Mouse (Mus musculus) heart, adult 2 months (tissue): ENCODE measurements around the gene Tex2. TPM values are rescaled to one million over a fixed set of nuclear protein-coding genes. Genes with fewer than 3 reads are reported as not detected.
A peak's percentile ranks its signal among the peaks of the same experiment; 100 is the strongest.

ENCODE experiments used
- DNase-seq, 2 experiments: peaks; one replicate each; pipeline ENCODE4 v3.0.0; 2021
- H3K27ac ChIP-seq: fragments of 200-600 bp; 2 replicates; pipeline ENCODE4 v1.8.1; 2022
- H3K27me3 ChIP-seq: fragments of 200-500 bp; 2 replicates; pipeline ENCODE4 v1.6.1; 2012; ENCODE audit warnings: mild to moderate bottlenecking, low read length, inconsistent platforms, mixed read lengths; ENCODE audit not compliant: control insufficient read depth, insufficient read depth
- H3K36me3 ChIP-seq: fragments of 200-500 bp; 2 replicates; pipeline ENCODE4 v1.6.1; 2012; ENCODE audit warnings: low read length, inconsistent platforms; ENCODE audit not compliant: control insufficient read depth, insufficient read depth
- H3K4me1 ChIP-seq: fragments of 200-500 bp; 2 replicates; pipeline ENCODE4 v1.6.1; 2011; ENCODE audit warnings: low read length; ENCODE audit not compliant: control insufficient read depth, insufficient read depth
- H3K4me3 ChIP-seq: fragments of 200-600 bp; 2 replicates; pipeline ENCODE4 v1.8.1; 2022
- H3K79me2 ChIP-seq: fragments of 200-500 bp; replicated peaks from 2 replicates; pipeline ENCODE4 v1.6.1; 2012; ENCODE audit warnings: mild to moderate bottlenecking, inconsistent platforms, low read length, moderate library complexity, mixed read lengths; ENCODE audit not compliant: control insufficient read depth, insufficient read depth
- H3K9ac ChIP-seq: fragments of 200-500 bp; 2 replicates; pipeline ENCODE4 v1.6.1; 2012; ENCODE audit warnings: low read depth, mild to moderate bottlenecking, control low read depth, inconsistent platforms, low read length, mixed read lengths
- CTCF ChIP-seq: fragments of 200-600 bp; IDR thresholded peaks from 2 replicates; pipeline ENCODE4 v1.8.1; 2022; ENCODE audit warnings: antibody characterized with exemption, mild to moderate bottlenecking, moderate library complexity
- EP300 ChIP-seq: fragments of 200-500 bp; IDR thresholded peaks from 2 replicates; pipeline ENCODE4 v1.6.1; 2011; ENCODE audit warnings: low read depth, low read length, control low read depth; ENCODE audit not compliant: insufficient read depth
- POLR2A ChIP-seq: fragments of 200-500 bp; IDR thresholded peaks from 2 replicates; pipeline ENCODE4 v1.6.1; 2011; ENCODE audit warnings: mild to moderate bottlenecking, low read depth, low read length, control low read depth; ENCODE audit not compliant: insufficient read depth
- WGBS: fragments of 180-500 bp; shearing (Covaris S2); methylation state at CpG from one replicate; pipeline ENCODE4 v1.1.7; 2018; 5-methylcytosine and 5-hydroxymethylcytosine counted together
- intact Hi-C: fragments of 180-260 bp; cut with DNase I; formaldehyde crosslinking; loops from one replicate; pipeline ENCODE4 v1.15.1; 2025
- polyA plus RNA-seq: library from polyadenylated mRNA; depleted of rRNA; stranded (reverse); fragments of >200 nt; gene quantifications from 2 replicates; pipeline ENCODE4 v1.2.3, GENCODE M21; 2012
- total RNA-seq, 2 experiments: library from RNA; stranded (reverse); gene quantifications; 2 replicates each; pipeline ENCODE4 v1.2.3; 2021

The Tex2 gene
- total and polyA plus RNA-seq, 3 experiments = 17.2 to 46.8 (median 42.5) TPM

DNA sequence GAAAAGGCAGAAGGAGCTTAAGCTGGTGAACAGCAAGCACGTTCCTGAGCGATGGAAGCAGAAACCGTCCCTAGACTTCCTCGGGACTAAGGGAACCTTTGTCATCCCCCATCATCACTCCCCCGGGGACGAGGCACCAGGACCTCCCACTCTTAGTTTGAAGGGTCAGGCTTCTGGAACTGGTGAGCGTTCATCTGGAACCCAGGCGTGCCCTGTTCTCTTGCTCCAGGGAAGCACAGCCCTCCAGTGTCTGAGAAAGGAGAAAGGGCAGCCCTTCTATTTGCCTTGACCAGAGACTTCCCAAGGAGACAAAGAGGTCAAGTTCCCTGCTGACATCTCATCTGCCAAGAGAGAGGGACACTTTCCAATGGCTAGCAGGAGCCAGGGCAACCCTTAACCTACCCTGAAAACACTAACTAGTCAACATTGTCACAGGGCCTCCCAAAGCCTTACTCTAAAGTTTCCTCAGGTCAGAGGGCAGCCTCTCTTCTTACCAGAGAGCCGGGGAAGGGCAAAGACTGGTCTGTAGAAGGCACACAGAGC lies 80.9 kb downstream of the Tex2 start:
- Histone ChIP-seq H3K4me3 (no peak overlapping the region), H3K36me3 (no peaks in the 10 kb centered on the region), H3K4me1 (peaks cover 4% of the 10 kb centered on the region; the same call in 1 of the 2 replicates), H3K79me2 (no peaks in the 10 kb centered on the region; the same call in 1 of the 2 replicates), H3K27me3 (no peaks in the 10 kb centered on the region), H3K27ac (no peak overlapping the region), H3K9ac (no peak overlapping the region)
- no peak for DNase-seq
- intact Hi-C loops = loop anchor here (5.0 kb wide), 1 partner anchor 70 kb away; no protein-coding TSS in a partner anchor
- 82% methylated on average over 9 of the region's 9 CpGs for WGBS
- TF ChIP-seq POLR2A = no peak

- 77% methylated on average over 5 of the region's 5 CpGs for WGBS
- no peak overlapping the region for H3K27ac ChIP-seq
- TF ChIP-seq CTCF (no peak), EP300 (no peak), POLR2A (no peak)
- H3K27me3 ChIP-seq = no peaks in the 10 kb centered on the region
- H3K9ac ChIP-seq = no peak overlapping the region
- no peak overlapping the region for H3K4me3 ChIP-seq
- no peaks in the 10 kb centered on the region for H3K79me2 ChIP-seq
- no peaks in the 10 kb centered on the region for H3K36me3 ChIP-seq
- peaks cover 4% of the 10 kb centered on the region; the same call in 1 of the 2 replicates for H3K4me1 ChIP-seq
- intact Hi-C loops = loop anchor here (5.0 kb wide), 1 partner anchor 73 kb away; no protein-coding TSS in a partner anchor
- no peak for DNase-seq
These were observed 83.4 kb downstream of the Tex2 start for GRCm38 (mm10) chr11:106529786-106530185.

DNA sequence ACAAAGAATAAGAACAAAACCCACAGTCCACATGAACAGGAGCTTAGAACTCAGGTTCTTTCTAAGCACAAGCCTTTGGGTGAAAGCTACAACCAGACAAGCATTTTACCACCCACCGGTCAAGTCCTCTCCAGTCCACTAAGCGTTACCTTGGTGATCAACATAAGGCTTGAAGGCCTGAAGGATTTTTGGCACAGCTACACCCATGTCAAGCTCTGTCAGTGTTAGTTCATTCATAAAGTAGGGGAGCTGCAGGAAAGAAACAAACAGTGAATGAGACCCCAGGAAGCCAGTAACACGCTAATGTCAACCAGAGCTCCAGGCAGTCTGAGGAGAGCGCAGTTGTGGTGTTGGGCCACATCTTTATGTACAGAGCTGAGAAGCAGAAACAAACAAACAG lies 84.1 kb downstream of the Tex2 start:
- intact Hi-C loops = no loop called here
- H3K27me3 ChIP-seq = no peaks in the 10 kb centered on the region
- H3K4me1 ChIP-seq = peaks cover 2% of the 10 kb centered on the region; the same call in 1 of the 2 replicates
- 95% methylated on average over 4 of the region's 4 CpGs for WGBS
- no peaks in the 10 kb centered on the region for H3K79me2 ChIP-seq
- H3K9ac ChIP-seq = no peak overlapping the region
- H3K36me3 ChIP-seq = no peaks in the 10 kb centered on the region
- H3K4me3 ChIP-seq = no peak overlapping the region
- no peak for DNase-seq
- TF ChIP-seq CTCF (no peak), EP300 (no peak), POLR2A (no peak)
- H3K27ac ChIP-seq = no peak overlapping the region

GRCm38 (mm10) chr11:106527926-106528325 lies 85.3 kb downstream of the Tex2 start:
- DNase-seq = no peak
- no peaks in the 10 kb centered on the region for H3K79me2 ChIP-seq
- no peaks in the 10 kb centered on the region for H3K27me3 ChIP-seq
- no peak overlapping the region for H3K27ac ChIP-seq
- intact Hi-C loops = no loop called here
- H3K9ac ChIP-seq = no peak overlapping the region
- 54% methylated on average over 1 of the region's 1 CpGs for WGBS
- H3K4me1 ChIP-seq = no peaks in the 10 kb centered on the region
- H3K4me3 ChIP-seq = no peak overlapping the region
- no peak for TF ChIP-seq EP300
- no peak for TF ChIP-seq CTCF
- TF ChIP-seq POLR2A = no peak
- H3K36me3 ChIP-seq = no peaks in the 10 kb centered on the region

GRCm38 (mm10) chr11:106527147-106527821 lies 85.9 kb downstream of the Tex2 start:
- WGBS = 82% methylated on average over 10 of the region's 10 CpGs
- Histone ChIP-seq H3K9ac (no peak overlapping the region), H3K79me2 (no peaks in the 10 kb centered on the region), H3K4me1 (no peaks in the 10 kb centered on the region), H3K4me3 (no peak overlapping the region), H3K27ac (no peak overlapping the region), H3K36me3 (no peaks in the 10 kb centered on the region), H3K27me3 (no peaks in the 10 kb centered on the region)
- intact Hi-C loops = no loop called here
- TF ChIP-seq CTCF = no peak
- TF ChIP-seq POLR2A = no peak
- TF ChIP-seq EP300 = no peak
- no peak for DNase-seq

DNA sequence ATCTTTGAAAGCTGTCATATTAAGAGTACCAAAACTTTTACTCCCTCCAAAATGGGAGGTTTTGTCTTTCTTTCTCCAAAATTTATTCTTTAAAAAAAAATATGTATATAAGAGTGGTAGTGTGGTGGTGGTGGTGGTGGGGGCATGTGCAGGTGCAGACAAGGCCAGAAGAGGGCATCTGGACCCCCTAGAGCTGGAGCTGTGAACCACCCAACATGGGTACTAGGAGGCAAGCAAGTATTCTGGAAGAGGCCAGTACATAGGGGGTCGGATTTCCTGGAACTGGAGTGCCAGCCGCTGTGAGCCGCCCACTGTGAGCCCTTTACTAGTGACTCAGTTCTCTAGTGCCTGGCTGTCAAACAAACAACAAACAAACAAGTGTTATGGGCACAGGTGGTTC lies 90.7 kb downstream of the Tex2 start:
- H3K36me3 ChIP-seq = no peaks in the 10 kb centered on the region; the same call in 1 of the 2 replicates

More for the DNA sequence above, 90.7 kb downstream of the Tex2 start:
- TF ChIP-seq EP300 = no peak
- TF ChIP-seq POLR2A = no peak
- TF ChIP-seq CTCF = peak; percentile 19; the same call in 1 of the 2 replicates
- Histone ChIP-seq H3K79me2 (no peaks in the 10 kb centered on the region), H3K9ac (no peak overlapping the region), H3K27ac (no peak overlapping the region), H3K4me3 (no peak overlapping the region), H3K4me1 (peaks cover 6% of the 10 kb centered on the region), H3K27me3 (no peaks in the 10 kb centered on the region)
- 74% methylated on average over 3 of the region's 3 CpGs for WGBS
- DNase-seq = no peak
- intact Hi-C loops = no loop called here
